Mouse (Mus musculus) cortical plate, adult 2 months (tissue): ENCODE measurements around the gene Mrps35.

Experiments used
- CTCF ChIP-seq: fragments of 200-500 bp; IDR thresholded peaks from 2 replicates; pipeline ENCODE4 v1.5.1; 2011; ENCODE audit warnings: mild to moderate bottlenecking, control low read depth, low read length; ENCODE audit not compliant: insufficient read depth; ENCODE audit errors: extremely low read depth
- POLR2A ChIP-seq: fragments of 200-500 bp; IDR thresholded peaks from 2 replicates; pipeline ENCODE4 v1.6.1; 2011; ENCODE audit warnings: mild to moderate bottlenecking, low read length, control low read depth; ENCODE audit not compliant: insufficient read depth; ENCODE audit errors: extremely low read depth

DNA sequence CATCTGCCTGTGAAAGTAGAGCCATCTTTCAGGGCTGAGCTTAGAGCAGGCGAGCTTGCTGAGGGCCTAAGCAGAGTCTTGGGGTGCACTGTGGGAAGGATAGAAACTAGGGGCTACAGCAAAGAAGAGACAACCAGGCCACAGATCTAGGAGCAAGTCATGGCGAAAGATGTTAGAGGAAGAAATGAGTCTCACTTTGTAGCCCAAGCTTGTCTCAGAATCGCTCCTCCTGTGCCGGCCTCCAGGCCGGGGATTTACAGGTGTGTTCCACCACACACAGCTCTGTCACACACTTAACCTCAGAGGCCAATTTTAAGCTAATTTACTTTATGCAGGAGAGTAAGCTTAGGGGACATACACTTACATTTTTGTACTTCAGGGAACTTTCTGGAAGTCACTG lies 24.2 kb upstream of the Mrps35 start:
- TF ChIP-seq CTCF (no peak), POLR2A (no peak)
